Mouse (Mus musculus) forebrain, embryonic 12.5 days (tissue): ENCODE data around the gene Slc25a13. TPM values are rescaled to one million over a fixed set of nuclear protein-coding genes. Genes with fewer than 3 reads are reported as not detected.
A peak's percentile ranks its signal among the peaks of the same experiment; 100 is the strongest.

ENCODE experiments used
- ATAC-seq: fragments of 200-750 bp; cut with Nextera tagmentation; 2 replicates; pipeline ENCODE4 v1.8.0; 2017; ENCODE audit warnings: moderate TSS enrichment; ENCODE audit not compliant: low FRiP score
- H3K27ac ChIP-seq: fragments of 300-500 bp; sonication (generic); 2 replicates; pipeline ENCODE4 v1.5.1; 2016; ENCODE audit warnings: mild to moderate bottlenecking
- H3K27me3 ChIP-seq: fragments of 300-500 bp; sonication (generic); 2 replicates; pipeline ENCODE4 v1.6.1; 2016; ENCODE audit warnings: mild to moderate bottlenecking
- H3K36me3 ChIP-seq: fragments of 300-500 bp; sonication (generic); replicated peaks from 2 replicates; pipeline ENCODE4 v1.6.1; 2016; ENCODE audit warnings: mild to moderate bottlenecking
- H3K4me1 ChIP-seq: fragments of 300-500 bp; sonication (generic); 2 replicates; pipeline ENCODE4 v1.6.1; 2016
- H3K4me2 ChIP-seq: fragments of 300-500 bp; sonication (generic); 2 replicates; pipeline ENCODE4 v1.6.1; 2016; ENCODE audit warnings: mild to moderate bottlenecking, moderate library complexity
- H3K4me3 ChIP-seq: fragments of 300-500 bp; sonication (generic); replicated peaks from 2 replicates; pipeline ENCODE4 v1.5.1; 2016; ENCODE audit warnings: mild to moderate bottlenecking
- H3K9ac ChIP-seq: fragments of 300-500 bp; sonication (generic); 2 replicates; pipeline ENCODE4 v1.6.1; 2016; ENCODE audit warnings: mild to moderate bottlenecking
- H3K9me3 ChIP-seq: fragments of 300-500 bp; sonication (generic); 2 replicates; pipeline ENCODE4 v1.6.1; 2016
- WGBS: fragments of 180-500 bp; shearing (Covaris S2); methylation state at CpG from one replicate; pipeline ENCODE4 v1.1.7; 2016; 5-methylcytosine and 5-hydroxymethylcytosine counted together
- polyA plus RNA-seq: library from polyadenylated mRNA; unstranded; fragments of >200 nt; fragmentation: Nextera tagmentation; extraction: Ambion mirVana; gene quantifications from 2 replicates; pipeline ENCODE4 v1.2.1, GENCODE M21; 2016

Slc25a13 gene
- polyA plus RNA-seq, 1 experiment from 2014 or later = 23.6 TPM

- Histone ChIP-seq H3K4me3 (peak overlapping the region; percentile 67), H3K9ac (peak overlapping the region; percentile 71), H3K27me3 (peaks cover 6% of the 10 kb centered on the region; the same call in 1 of the 2 replicates), H3K36me3 (no peaks in the 10 kb centered on the region), H3K27ac (no peak overlapping the region; the same call in 1 of the 2 replicates), H3K4me2 (peak overlapping the region; percentile 87), H3K4me1 (peaks cover 16% of the 10 kb centered on the region), H3K9me3 (no peaks in the 10 kb centered on the region)
- no peak; the same call in 1 of the 2 replicates for ATAC-seq
- 12% methylated on average over 5 of the region's 5 CpGs for WGBS
Observed at GRCm38 (mm10) chr6:6217286-6217625, 283 bp upstream of the Slc25a13 start.

GRCm38 (mm10) chr6:6216120-6216506 lies 860 bp downstream of the Slc25a13 start:
- WGBS = 35% methylated on average over 5 of the region's 5 CpGs
- Histone ChIP-seq H3K9ac (peak overlapping the region; percentile 71), H3K36me3 (no peaks in the 10 kb centered on the region), H3K4me3 (peak overlapping the region; percentile 67), H3K4me2 (peak overlapping the region; percentile 87), H3K27ac (no peak overlapping the region), H3K4me1 (peaks cover 16% of the 10 kb centered on the region), H3K27me3 (peaks cover 6% of the 10 kb centered on the region; the same call in 1 of the 2 replicates), H3K9me3 (no peaks in the 10 kb centered on the region)
- peak; percentile 13; the same call in 1 of the 2 replicates for ATAC-seq

DNA sequence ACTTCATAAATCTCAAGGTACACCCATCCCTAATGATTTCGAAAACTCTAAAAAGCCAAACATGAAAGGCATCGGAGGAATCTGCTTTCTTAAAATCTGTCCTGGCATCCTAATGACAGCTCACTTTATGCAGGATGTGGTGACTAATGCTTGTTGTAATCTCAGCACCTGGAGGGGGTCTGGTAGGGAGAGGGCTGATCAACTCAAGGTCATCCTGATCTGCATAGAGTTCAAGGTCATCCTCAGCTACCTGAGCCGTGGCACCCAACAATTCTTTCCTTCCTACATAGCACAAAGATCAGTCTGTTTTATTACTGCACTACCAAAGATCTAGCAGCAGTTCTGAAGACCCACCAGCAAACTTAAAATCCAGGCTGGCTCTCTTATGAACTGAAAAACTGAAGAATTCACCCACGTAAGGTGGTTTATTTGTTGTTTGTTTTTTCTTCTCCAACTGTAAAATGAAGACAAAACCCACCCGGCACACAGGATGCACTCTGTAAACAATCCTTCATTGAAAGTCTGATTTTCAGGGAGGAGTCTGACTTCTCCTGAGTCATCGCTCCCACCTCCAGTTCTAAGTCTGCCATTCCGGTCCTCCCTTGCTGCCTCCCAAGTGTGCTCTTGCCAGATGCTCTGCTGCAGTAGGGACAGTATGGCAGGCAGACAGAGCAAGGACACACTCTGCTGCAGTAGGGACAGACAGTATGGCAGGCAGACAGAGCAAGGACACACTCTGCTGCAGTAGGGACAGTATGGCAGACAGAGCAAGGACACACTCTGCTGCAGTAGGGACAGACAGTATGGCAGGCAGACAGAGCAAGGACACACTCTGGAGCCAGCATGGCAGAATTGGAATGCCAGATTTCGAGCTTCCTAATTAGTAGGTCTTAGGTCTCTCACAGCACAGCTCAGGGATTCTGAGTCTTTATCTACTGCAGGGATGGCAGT lies 4.3 kb downstream of the Slc25a13 start:
- Histone ChIP-seq H3K4me3 (no peak overlapping the region), H3K36me3 (no peaks in the 10 kb centered on the region), H3K4me2 (no peak overlapping the region), H3K9ac (no peak overlapping the region), H3K27ac (no peak overlapping the region), H3K4me1 (peaks cover 16% of the 10 kb centered on the region), H3K9me3 (no peaks in the 10 kb centered on the region), H3K27me3 (no peaks in the 10 kb centered on the region)
- ATAC-seq = no peak
- 86% methylated on average over 8 of the region's 8 CpGs for WGBS

- WGBS = 89% methylated on average over 3 of the region's 3 CpGs
- Histone ChIP-seq H3K9me3 (no peaks in the 10 kb centered on the region), H3K4me1 (peaks cover 12% of the 10 kb centered on the region), H3K27me3 (no peaks in the 10 kb centered on the region), H3K36me3 (no peaks in the 10 kb centered on the region), H3K4me3 (no peak overlapping the region), H3K9ac (no peak overlapping the region), H3K4me2 (no peak overlapping the region), H3K27ac (no peak overlapping the region)
- ATAC-seq = no peak
Observed at GRCm38 (mm10) chr6:6211958-6212357, 5.0 kb downstream of the Slc25a13 start.

- no peaks in the 10 kb centered on the region for H3K36me3 ChIP-seq
- no peaks in the 10 kb centered on the region for H3K9me3 ChIP-seq
- peaks cover 3% of the 10 kb centered on the region; the same call in 1 of the 2 replicates for H3K4me1 ChIP-seq
- H3K4me3 ChIP-seq = no peak overlapping the region
- ATAC-seq = no peak
- no peaks in the 10 kb centered on the region for H3K27me3 ChIP-seq
- H3K9ac ChIP-seq = no peak overlapping the region
- no peak overlapping the region for H3K27ac ChIP-seq
- no peak overlapping the region for H3K4me2 ChIP-seq
- WGBS = 94% methylated on average over 7 of the region's 7 CpGs
Observed at GRCm38 (mm10) chr6:6210637-6211036, 6.3 kb downstream of the Slc25a13 start.

DNA sequence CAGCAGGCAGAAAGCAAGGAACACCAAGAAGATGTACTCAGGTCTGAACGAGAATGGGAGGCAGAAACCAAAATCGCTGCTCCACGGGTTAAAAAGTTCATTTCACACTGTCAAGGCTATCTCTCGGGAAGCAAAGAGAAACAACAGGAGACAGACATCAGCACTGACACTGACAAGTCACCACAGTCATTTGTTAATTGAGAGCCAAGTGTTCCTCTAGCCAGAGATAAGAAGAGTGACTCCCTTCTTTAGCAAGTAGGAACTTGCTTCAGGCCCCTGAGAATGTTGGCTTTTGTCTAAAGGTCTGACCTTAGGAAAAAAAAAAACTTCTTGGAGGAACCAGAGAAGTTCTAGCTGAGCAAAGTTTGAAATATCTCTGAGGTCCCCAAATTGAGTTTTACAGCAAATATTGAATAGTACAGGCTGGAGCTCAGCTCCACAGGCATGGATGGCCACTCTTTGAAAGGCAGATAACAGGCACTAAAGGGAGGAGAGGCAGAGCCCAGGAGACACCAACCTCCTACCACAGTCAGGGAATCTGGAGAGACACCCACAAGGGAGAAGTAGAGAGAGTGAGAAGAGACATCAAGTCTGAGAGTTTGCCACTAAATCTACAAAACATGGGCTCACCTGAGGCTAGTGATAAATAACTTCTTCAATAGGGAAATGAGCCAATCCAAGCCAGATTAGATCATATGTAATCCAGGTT lies 8.5 kb downstream of the Slc25a13 start:
- Histone ChIP-seq H3K9me3 (no peaks in the 10 kb centered on the region), H3K9ac (no peak overlapping the region), H3K4me3 (no peak overlapping the region), H3K4me1 (no peaks in the 10 kb centered on the region), H3K36me3 (no peaks in the 10 kb centered on the region), H3K4me2 (no peak overlapping the region), H3K27ac (no peak overlapping the region), H3K27me3 (no peaks in the 10 kb centered on the region)
- WGBS = 85% methylated on average over 4 of the region's 4 CpGs
- no peak for ATAC-seq

DNA sequence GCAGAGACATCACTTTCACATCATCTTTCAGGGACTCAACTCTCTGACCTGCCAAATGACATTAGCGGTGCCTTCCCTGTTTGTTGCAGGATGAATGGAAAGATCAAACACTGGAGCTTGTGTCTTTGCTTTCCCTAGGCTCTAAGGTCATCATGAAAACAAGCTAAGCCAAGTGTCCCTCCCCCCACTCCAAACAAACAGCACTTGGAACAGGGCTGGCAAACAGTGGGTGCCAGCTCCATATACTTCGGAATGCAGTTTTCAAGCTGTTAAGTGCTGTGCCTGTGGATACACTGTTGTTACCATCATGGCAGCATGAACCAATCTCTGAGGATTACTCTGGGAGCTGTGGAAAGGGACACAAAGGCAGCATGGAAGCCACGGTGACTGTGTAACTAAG lies 9.1 kb downstream of the Slc25a13 start:
- Histone ChIP-seq H3K27ac (no peak overlapping the region), H3K4me3 (no peak overlapping the region), H3K4me1 (no peaks in the 10 kb centered on the region), H3K27me3 (no peaks in the 10 kb centered on the region), H3K4me2 (no peak overlapping the region), H3K36me3 (no peaks in the 10 kb centered on the region), H3K9me3 (no peaks in the 10 kb centered on the region), H3K9ac (no peak overlapping the region)
- WGBS = 90% methylated on average over 3 of the region's 3 CpGs
- no peak for ATAC-seq

DNA sequence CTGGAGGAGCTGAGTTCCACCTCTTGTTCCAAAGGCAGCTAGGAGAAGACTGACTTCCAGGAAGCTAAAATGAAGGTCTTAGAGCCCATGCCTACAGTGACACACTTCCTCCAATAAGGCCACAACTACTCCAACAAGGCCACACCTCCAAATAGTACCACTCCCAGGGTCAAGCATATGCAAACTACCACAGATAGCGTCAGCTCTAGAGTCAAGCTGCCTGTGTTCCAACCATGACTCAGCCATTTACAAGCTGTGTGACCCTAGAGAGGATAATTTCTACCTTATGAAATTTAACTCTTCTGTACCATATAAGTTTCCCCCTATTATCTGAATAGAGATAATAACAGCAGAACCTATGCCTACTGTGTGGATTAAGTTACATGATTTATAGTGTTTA lies 9.6 kb downstream of the Slc25a13 start:
- Histone ChIP-seq H3K9me3 (no peaks in the 10 kb centered on the region), H3K36me3 (no peaks in the 10 kb centered on the region), H3K27me3 (no peaks in the 10 kb centered on the region), H3K9ac (no peak overlapping the region), H3K4me1 (no peaks in the 10 kb centered on the region), H3K4me2 (no peak overlapping the region), H3K4me3 (no peak overlapping the region), H3K27ac (no peak overlapping the region)
- WGBS = 81% methylated on average over 1 of the region's 1 CpGs
- ATAC-seq = no peak

- no peaks in the 10 kb centered on the region for H3K4me1 ChIP-seq
- no peaks in the 10 kb centered on the region for H3K9me3 ChIP-seq
- H3K9ac ChIP-seq = no peak overlapping the region
- no peak overlapping the region for H3K4me3 ChIP-seq
- no peaks in the 10 kb centered on the region for H3K27me3 ChIP-seq
- H3K27ac ChIP-seq = no peak overlapping the region
- H3K4me2 ChIP-seq = no peak overlapping the region
- no peak for ATAC-seq
- WGBS = 90% methylated on average over 3 of the region's 3 CpGs
- no peaks in the 10 kb centered on the region for H3K36me3 ChIP-seq
Observed at GRCm38 (mm10) chr6:6205599-6206165, 11.3 kb downstream of the Slc25a13 start.

GRCm38 (mm10) chr6:6202451-6202850 lies 14.5 kb downstream of the Slc25a13 start:
- H3K27me3 ChIP-seq = no peaks in the 10 kb centered on the region
- no peak overlapping the region for H3K4me2 ChIP-seq
- no peak overlapping the region for H3K27ac ChIP-seq
- no peak for ATAC-seq
- H3K9me3 ChIP-seq = no peaks in the 10 kb centered on the region
- H3K9ac ChIP-seq = no peak overlapping the region
- WGBS = 89% methylated on average over 6 of the region's 6 CpGs
- H3K36me3 ChIP-seq = no peaks in the 10 kb centered on the region
- no peak overlapping the region for H3K4me3 ChIP-seq
- H3K4me1 ChIP-seq = no peaks in the 10 kb centered on the region

- Histone ChIP-seq H3K9me3 (no peaks in the 10 kb centered on the region), H3K9ac (no peak overlapping the region), H3K27me3 (no peaks in the 10 kb centered on the region), H3K36me3 (no peaks in the 10 kb centered on the region), H3K4me2 (no peak overlapping the region), H3K4me3 (no peak overlapping the region), H3K4me1 (no peaks in the 10 kb centered on the region), H3K27ac (no peak overlapping the region)
- no peak for ATAC-seq
- 79% methylated on average over 5 of the region's 5 CpGs for WGBS
Observed at GRCm38 (mm10) chr6:6201977-6202376, 15.0 kb downstream of the Slc25a13 start.

GRCm38 (mm10) chr6:6199138-6199870 lies 17.7 kb downstream of the Slc25a13 start:
- Histone ChIP-seq H3K4me1 (no peaks in the 10 kb centered on the region), H3K9me3 (no peaks in the 10 kb centered on the region), H3K4me2 (no peak overlapping the region), H3K27ac (no peak overlapping the region), H3K9ac (no peak overlapping the region), H3K36me3 (no peaks in the 10 kb centered on the region), H3K27me3 (no peaks in the 10 kb centered on the region), H3K4me3 (no peak overlapping the region)
- no peak for ATAC-seq
- whole genome bisulfite sequencing = 75% methylated on average over 10 of the region's 10 CpGs
